Mouse (Mus musculus) heart, adult 9 months (tissue): ENCODE data around the gene Htr1d.

Experiments
- DNase-seq, 2 experiments: peaks; one replicate each; pipeline ENCODE4 v3.0.0; 2022; ENCODE audit warnings: low spot score in 2 of 2

The Htr1d gene

GRCm38 (mm10) chr4:136452286-136452685 is 29.0 kb downstream of the Htr1d start:
- DNase-seq, result no peak

GRCm38 (mm10) chr4:136452792-136453191 is 29.5 kb downstream of the Htr1d start:
- no peak for DNase-seq

- DNase-seq, result peak; percentile 57 to 80
Observed at GRCm38 (mm10) chr4:136454850-136455260, 31.5 kb downstream of the Htr1d start.

- DNase-seq, result no peak
Observed at GRCm38 (mm10) chr4:136456516-136457218, 33.3 kb downstream of the Htr1d start.

- no peak for DNase-seq
Observed at GRCm38 (mm10) chr4:136458276-136458675, 35.0 kb downstream of the Htr1d start.

- no peak for DNase-seq
Observed at GRCm38 (mm10) chr4:136459210-136459609, 35.9 kb downstream of the Htr1d start.

GRCm38 (mm10) chr4:136461206-136461605 is 37.9 kb downstream of the Htr1d start:
- no peak for DNase-seq

GRCm38 (mm10) chr4:136461761-136462085 is 38.4 kb downstream of the Htr1d start:
- no peak for DNase-seq

GRCm38 (mm10) chr4:136462086-136462838 is 38.9 kb downstream of the Htr1d start, which contains the start of gene 6030445D17Rik:
6030445D17Rik (plus strand) TSS chr4:136462250.
- peak; percentile 89 to 93 for DNase-seq

- peak; percentile 40 to 66 for DNase-seq
Observed at GRCm38 (mm10) chr4:136462839-136463178, 39.5 kb downstream of the Htr1d start.

GRCm38 (mm10) chr4:136463436-136463835 is 40.1 kb downstream of the Htr1d start:
- no peak for DNase-seq

- peak; percentile 71 to 73 for DNase-seq
Observed at GRCm38 (mm10) chr4:136466226-136466625, 42.9 kb downstream of the Htr1d start.

- peak; percentile 30 to 40 for DNase-seq
Observed at GRCm38 (mm10) chr4:136468553-136469327, 45.4 kb downstream of the Htr1d start.

GRCm38 (mm10) chr4:136469371-136469903 is 46.1 kb downstream of the Htr1d start, which contains the start of gene Luzp1:
Luzp1 (plus strand) TSS chr4:136469761.
- peak; percentile 95 to 97 for DNase-seq

- no peak for DNase-seq
Observed at GRCm38 (mm10) chr4:136469941-136470346, 46.6 kb downstream of the Htr1d start.

GRCm38 (mm10) chr4:136470347-136471071 is 47.2 kb downstream of the Htr1d start:
- peak; percentile 43 to 54 for DNase-seq

- DNase-seq, result no peak
Observed at GRCm38 (mm10) chr4:136476692-136477091, 53.4 kb downstream of the Htr1d start.

- DNase-seq, result no peak
Observed at GRCm38 (mm10) chr4:136486549-136486948, 63.2 kb downstream of the Htr1d start.
